Mouse (Mus musculus) cerebellum, adult 11 months (tissue): ENCODE results near the gene Zbtb16.

Source experiments
- DNase-seq: peaks from one replicate; pipeline ENCODE4 v3.0.0; 2022

Gene Zbtb16

GRCm38 (mm10) chr9:48696330-48696729, 139.7 kb downstream of the Zbtb16 start:
- DNase-seq: no peak

- DNase-seq: no peak
These were observed 140.2 kb downstream of the Zbtb16 start for GRCm38 (mm10) chr9:48695796-48696195.

- DNase-seq: no peak
These were observed 141.4 kb downstream of the Zbtb16 start for GRCm38 (mm10) chr9:48694616-48695061.

DNA sequence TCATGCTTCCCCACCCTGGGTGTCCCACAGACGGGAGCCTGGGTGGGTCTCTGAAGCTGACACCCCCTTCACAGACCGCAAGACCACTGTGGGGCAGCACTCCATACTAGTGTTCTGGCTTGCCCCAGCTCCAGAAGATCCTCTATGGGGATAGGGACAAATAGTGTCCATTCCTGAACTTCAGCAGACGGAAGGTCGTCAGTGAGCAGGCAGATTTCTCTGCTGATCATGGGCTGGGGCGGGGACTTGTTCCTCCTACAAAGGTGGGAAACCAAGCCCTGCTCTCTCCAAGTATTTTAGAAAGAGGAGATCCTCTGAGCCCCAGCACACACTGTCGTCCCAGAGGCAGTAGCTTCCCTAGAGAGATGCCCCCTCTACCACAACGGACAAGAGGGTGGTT, 142.3 kb downstream of the Zbtb16 start:
- DNase-seq: no peak

DNA sequence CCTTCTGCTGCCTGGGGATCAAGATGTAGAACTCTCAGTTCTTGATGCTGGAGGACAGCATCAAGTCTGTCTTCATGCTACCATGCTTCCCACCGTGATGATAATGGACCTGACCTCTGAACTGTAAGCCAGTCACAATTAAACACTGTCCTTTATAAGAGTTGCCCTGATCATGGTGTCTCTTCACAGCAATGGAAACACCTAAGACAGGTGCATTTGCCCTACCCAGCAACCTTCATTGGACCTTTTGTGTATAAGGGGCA, 146.4 kb downstream of the Zbtb16 start:
- DNase-seq: no peak

DNA sequence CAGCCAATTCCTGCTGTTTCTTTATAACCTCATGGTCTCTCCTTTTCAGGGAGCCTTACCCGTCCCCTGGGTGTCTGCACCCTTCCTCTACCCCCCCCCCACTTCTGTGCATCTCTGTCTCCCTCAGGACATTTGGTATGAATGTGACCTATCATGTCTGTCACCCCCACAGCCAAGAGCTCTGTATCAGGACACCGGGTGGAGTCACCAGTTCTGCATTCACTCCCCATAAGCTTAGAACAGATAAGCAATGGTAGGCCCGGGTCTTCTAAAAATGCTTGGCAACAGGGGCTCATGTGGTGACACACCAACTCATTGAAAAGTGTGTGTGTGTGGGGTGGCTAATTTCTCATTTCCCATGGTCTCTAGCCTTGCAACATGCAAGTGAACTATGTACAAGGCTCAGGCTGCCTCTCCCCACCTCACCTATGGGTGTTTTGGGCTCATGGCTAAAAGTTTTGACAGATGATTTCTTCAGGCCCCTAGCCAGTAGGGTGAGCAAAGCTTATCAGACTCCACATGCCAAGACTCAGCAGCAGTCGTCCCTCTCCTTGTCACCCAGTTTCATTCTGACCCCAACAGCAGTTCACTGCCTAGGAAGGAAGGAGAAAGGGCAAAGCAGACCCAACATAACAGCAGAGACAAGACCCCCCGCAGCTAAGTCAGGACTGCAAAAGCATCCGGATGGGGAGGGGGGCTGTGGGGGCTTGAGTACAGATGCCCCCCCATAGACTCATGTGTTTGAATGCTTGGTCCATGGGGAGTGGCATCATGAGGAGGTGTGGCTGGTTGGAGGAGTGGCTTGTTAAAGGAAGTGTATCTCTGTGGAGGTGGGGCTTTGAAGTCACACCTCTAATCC, 146.9 kb downstream of the Zbtb16 start:
- DNase-seq: no peak

DNA sequence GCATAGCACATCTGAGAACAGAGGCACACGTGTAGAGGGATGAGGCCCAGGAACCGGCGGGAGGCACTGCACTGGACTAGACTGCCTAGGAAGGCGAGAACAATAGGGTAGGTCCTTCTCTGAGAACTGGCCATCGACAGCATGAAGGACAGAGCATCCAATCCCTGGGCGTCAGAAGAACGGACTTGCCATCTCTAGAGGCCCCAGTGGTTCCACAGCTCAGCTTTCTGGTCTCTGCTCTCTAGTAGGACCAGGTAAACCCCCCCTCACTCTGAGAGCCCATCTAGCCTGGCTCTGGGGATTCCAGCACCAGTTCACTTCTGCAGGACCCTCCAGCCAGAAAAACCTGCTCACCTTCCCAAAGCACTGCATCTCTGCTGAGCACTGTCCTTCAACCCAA, 148.1 kb downstream of the Zbtb16 start:
- no peak for DNase-seq

DNA sequence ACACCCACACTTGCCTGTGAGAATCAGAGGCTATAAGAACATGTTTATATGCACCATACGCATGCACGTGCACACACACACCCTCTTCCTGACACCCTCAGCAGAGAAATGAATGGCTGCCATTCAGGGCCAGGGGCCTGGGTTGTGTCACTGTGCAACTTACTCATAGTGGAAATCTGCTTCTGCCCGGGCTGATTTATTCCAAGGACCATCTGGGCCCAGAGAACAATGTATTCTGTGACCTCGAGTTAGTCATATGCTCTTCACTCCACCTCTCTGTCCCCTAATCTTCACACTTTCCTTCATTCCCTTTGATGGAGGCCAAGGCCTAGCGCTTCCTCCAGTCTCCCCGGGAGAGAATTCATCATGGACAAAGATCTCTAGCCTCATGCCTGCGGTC, 150.3 kb downstream of the Zbtb16 start:
- DNase-seq: no peak

DNA sequence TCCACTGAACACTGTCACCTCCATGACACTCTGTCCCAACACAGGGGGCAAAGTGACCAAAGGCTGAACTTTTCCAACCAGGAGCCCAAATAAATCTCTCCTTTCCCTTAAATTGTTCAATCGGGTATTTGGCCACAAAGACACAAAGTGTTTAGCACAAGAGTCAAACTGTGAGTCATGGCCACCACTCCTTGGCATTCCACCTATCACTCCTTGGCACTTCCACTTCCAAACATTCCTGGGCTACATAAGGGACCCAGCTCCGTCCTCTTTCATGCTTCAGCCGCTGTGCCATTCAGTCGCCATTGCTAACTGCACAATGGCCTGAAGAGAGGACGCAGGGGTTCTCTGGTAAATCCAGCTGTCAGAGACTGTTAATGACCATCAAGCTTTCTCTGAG, 151.9 kb downstream of the Zbtb16 start:
- DNase-seq: no peak

DNA sequence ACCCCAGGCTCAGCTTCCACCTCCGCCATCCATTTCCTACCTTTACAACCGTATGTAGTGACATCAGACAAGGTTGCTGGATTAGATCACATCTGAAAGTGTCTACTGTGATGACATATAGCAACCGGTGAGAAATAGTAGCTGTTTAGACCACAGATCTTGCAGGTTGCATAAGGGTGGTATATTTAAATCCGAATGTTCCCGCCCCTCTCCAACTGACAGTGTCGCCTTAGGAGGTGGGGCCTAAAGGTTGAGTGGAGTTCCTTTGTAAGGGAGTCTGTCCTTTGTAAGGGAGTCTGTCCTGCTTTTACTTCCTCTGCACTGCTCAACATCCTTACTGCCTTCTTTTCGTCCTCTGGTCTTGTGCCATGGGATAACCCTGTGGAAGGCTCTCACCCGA, 154.8 kb downstream of the Zbtb16 start:
- no peak for DNase-seq

- peak; percentile 59 for DNase-seq
These were observed 157.3 kb downstream of the Zbtb16 start for GRCm38 (mm10) chr9:48678426-48679358.

DNA sequence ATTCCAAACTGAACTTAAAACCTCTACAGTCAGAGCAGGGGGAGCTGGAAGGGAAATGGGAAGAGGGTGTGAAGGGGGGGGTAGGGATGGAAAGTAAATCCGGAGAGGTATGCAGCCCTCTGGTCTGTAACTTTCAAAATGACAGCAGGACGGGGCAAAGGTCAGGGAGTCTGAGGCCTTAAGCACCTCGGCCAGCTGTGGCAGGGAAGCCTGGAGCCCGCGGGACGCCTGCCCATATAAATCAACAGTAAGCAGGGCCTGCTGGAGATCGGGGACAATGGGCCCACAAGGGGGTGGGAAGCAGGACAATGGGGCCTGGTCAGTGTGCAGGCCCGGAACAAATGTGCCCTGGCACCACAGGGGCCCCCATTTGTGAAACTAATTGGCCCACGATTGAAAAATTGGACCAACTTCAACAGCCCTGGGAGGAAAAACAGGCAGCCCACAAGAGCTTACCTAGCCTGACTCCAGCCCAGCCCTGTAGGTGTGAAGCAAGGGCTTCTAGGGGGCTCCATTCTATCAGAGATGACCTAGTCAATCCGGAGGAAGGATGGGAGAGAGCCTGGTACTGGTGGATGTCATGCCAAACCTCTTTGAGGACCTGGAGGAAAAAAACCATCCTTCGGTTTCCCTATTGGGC, 160.8 kb downstream of the Zbtb16 start:
- DNase-seq: peak; percentile 13

- no peak for DNase-seq
These were observed 161.5 kb downstream of the Zbtb16 start for GRCm38 (mm10) chr9:48674359-48675015.

DNA sequence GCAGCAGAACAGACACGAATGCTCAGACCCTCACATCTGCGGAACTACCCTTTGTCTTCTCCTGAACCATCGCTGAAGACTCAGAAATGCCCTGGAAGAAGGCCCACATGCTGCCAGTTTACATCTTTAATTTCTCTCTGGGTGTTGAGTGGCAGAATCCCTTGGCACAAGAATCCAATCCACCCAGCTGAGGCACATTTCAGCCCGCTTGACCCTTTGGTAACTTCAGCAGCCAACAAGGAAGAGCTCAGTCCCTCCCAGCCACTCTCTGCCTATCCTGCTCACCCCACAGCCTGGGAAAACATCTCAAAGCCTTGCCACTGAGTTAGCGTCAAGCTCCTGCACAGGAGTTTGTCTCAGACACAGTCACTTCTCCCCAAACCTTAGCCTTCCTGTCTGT, 162.2 kb downstream of the Zbtb16 start:
- no peak for DNase-seq

DNA sequence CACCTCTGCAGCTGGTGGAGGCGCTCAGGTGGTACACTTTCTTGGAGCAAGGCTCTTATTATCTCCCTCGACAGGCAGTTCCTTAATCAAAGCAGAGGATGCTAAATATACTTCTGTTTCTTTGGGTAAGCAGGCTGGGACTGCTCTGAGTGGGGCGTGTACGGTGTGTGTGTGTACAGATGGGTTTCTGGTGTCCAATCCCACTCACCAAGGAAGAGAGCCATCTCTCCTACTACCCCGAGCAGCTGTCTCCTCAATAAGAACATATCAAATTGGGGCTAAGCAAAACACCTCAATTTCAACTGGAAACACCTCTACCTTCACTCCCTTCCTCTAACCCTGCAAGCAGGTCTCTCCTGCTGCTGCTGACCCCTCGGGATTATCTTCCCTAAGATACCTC, 162.8 kb downstream of the Zbtb16 start:
- no peak for DNase-seq

DNA sequence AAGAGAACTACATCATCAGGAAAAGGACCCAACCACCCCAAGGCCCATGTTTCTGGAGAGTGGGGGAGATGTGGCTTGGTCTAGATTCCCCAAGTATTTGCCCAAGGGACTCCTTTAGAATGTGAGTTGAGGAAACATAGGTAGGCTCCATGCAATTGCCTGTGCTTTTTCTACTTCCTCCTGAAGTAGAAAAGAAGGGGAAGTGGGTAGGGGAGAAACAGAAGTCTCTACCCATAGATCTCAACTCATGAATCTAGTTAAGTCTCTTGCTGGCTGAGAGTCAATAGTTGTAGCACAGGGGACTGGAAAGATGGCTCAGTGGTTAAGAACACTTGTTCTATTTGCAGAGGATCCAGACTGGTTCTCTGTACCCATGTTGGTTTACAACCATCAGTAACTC, 164.2 kb downstream of the Zbtb16 start:
- DNase-seq: no peak

GRCm38 (mm10) chr9:48670156-48670555, 165.9 kb downstream of the Zbtb16 start:
- no peak for DNase-seq

- DNase-seq: no peak
These were observed 166.3 kb downstream of the Zbtb16 start for GRCm38 (mm10) chr9:48669672-48670071.

- no peak for DNase-seq
These were observed 169.3 kb downstream of the Zbtb16 start for GRCm38 (mm10) chr9:48666702-48667101.

DNA sequence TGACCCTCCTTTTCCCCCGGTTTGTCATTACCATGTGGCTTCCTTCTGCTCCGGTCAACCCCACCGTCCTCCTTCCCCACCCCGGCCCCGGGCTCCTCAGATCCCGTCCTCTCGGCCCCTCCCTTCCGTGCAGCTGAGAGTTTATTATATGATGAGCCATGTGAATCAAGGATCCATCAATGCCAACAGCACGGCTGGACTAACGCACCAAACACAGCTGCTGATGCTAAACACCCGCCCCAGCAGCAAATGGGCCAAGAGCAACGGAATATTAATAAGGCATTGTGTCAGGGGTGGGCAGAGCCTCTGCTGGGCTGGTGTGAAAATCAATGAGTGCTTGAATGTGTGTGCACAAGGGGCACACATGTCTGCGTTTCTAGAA, 173.0 kb downstream of the Zbtb16 start:
- no peak for DNase-seq

- no peak for DNase-seq
These were observed 173.5 kb downstream of the Zbtb16 start for GRCm38 (mm10) chr9:48662361-48663051.

- DNase-seq: no peak
These were observed 174.6 kb downstream of the Zbtb16 start for GRCm38 (mm10) chr9:48661225-48662023.
